Mouse (Mus musculus) cerebellum, adult 9-11 months (tissue): ENCODE results near the gene Ndufaf8.
A peak's percentile ranks its signal among the peaks of the same experiment; 100 is the strongest.

Experiments
- DNase-seq: peaks from one replicate; pipeline ENCODE4 v3.0.0; 2022

Gene Ndufaf8

DNA sequence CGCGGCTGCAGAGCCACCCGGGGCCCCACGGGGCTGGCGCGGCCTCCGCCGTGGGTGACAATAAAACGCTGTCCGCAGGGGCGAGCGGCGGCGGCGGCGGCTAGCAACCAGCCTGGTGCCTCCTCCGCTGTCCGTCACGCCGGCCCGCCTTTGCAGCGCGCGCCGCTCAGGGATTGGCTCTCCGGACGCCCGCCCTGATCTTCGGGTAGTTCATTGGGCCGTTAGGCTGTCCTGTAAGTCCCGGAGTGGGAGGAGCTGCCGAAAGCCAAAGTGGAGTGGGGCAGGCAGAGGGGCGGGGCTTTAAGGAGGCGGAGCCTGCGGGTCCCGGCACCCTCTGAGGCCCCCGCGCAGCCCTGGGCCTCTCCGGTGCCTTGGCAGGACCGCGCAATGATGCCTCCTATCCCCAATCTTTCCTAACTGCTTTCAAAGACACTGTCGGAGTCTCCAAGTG, 12.0 kb upstream of the Ndufaf8 start, which contains the start of gene Cep131:
Cep131 (minus strand) TSS at position 126 of the 451 bp plus-strand sequence.
- peak; percentile 99 for DNase-seq

DNA sequence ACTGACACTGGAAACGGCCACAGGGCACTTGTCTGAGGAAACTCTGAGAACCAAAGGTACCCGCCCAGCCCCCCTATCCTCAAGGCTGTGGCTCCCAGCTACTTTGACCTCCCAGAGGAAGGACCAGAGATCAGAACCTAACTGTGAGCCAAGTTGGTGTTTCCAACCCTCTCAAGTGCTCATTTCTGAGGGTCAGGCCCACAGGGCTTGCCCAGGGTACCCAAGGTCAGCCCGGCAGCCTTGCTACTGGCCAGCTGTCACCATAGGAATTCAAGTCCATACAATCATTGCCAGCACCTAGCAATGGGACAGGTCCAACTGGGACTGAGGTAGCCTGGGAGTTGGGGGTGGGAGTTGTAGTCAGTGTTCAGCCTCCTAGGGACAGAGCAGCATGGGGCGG, 8.1 kb upstream of the Ndufaf8 start:
- peak; percentile 40 for DNase-seq

DNA sequence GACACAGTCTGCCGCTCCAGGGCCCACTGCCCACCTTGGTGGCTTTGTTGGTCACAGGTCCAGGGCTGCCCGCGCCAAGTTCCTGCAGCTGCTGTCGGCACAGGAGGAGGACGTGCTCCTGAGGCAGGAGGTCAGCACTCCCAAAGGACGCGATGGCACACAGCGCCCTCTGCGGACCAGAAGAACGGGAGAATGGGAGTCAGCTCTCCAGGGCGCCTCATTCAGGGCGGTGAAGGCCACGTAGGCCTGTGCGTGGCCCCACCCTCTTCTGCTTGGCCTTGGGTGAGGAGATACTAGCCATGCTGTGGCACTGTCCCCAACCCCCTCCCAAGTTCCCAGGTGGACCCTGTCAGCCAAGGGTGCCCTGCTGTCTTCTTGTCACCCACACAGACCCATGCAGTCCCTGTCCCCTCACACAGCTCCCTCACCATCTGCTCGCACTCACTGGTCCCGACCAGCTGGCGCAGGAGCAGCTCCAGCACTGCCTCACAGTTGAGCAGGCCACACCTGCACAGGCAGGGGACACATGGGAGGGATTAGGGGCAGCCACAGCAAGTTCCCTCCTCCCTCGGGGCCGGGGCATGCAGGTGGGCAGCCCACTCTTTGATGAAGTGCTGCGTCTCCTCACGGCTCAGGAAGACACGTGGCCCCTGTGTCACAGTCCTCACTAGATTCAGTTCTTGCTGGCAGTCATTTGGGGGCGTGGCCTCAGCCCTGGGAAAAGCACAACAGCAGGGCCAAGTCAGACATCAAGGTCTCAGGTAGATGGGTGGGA, 5.7 kb upstream of the Ndufaf8 start:
- DNase-seq: no peak

DNA sequence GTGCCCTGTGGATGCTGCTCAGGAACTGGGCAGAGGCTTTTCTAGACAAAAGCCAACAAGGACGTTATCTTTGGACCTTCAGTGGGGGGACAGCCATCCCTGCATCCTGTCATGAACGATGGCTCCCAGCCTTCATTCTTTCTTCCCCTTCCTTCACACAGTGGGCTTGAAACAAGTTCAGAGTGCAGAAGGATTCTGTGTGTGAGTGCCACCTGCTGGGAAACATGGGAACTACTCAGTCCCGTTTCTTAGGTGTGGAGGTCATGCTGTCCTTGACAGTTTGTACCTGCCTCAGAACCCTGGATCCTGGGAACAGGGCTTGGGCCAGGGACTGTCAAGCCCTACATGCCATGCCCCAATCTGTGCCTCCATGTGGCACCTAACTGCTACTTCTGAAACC, 2.3 kb downstream of the Ndufaf8 start:
- DNase-seq: peak; percentile 73

DNA sequence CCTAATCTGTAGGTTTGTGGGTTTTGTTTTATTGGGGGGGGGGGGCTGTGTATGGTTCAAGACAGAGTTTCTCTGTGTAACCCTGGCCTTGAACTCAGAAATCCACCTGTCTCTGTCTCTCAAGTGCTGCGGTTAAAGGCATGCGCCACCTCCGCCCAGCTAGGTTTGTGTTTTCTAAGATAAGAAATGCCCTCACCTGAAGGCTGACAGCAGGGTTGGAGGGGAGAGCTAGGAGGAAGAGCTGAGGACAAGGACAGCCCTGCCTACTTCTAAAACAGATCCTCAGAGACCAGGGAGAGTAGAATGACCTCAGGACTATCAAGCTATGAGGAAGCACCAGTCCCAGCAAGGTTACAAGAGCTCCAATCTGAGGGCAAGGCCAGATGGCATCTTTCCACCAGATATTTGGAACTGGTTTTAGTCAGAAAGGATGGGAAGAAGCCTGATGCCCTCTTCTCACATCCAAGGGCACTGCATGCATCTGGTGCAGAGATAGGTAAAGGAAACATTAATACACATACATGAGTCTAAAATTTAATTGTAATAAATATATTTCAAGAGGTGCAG, 4.8 kb downstream of the Ndufaf8 start:
- no peak for DNase-seq

DNA sequence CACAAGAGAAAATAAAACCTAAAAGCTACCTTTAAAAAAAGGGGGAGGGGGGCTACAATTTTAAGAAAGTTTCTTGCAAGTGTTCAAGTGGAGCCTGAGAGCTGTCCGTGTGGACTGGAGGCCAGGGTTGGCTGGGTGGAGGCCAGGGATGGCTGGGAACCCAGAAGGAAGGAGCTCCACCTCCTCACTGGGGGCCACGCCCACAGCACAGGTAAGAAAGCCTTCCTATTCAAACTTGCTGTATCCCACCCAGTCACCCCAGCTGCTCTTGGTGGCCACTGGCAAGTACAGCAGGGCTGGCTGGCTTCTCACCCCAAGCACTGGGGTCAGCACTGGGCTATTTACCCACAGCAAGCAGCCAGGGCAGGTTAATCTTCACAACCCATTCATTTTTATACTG, 8.3 kb downstream of the Ndufaf8 start:
- DNase-seq: no peak

DNA sequence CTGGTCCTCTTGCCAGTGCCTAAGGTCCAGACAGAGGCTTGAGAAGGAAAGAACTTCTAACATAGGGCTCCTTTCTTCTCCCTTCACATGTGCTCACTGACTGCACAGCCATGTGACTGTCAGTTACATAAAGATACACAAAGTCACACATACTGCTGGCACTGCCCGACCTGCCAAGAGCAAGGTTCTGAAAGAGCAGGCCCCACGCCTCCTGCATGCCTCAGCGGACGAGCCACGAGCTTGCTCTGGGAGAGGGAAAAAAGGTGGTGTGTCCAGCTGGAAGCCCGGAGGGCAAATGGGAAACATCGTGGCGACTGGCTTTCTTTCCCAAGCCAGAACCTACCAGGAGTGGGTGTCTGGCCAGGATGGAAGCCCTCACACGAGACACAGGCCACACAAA, 9.1 kb downstream of the Ndufaf8 start:
- no peak for DNase-seq

DNA sequence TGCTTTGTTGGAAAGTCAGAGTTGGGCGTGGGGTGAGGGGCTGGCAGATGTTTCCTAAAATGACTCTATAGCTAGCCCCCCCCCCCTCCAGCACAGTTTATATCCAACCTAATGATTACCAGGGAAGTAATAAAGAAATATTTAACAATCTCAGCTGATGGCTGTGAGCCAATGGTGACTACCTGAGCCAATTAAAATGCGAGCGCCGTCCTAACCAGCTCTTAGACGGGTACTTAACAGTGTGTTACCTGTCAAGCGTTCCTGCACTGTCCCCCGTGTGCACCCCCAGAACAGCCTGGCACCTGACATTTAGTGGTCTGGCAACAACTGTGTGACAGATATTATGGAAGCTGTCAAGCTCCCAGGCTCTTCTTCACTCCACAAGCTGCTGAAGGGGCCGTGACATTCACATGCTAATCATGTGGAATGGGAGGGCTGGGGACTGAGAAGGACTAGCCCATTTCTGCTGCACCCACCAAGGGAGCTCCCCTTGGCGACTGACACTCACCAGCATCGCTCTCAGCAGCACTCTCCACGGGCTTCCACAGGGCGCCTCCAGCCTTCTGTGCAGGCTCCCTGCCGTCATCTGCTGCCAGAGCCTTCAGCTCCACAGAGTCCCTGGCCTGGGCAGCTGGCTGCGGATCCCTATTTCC, 11.0 kb downstream of the Ndufaf8 start:
- no peak for DNase-seq

DNA sequence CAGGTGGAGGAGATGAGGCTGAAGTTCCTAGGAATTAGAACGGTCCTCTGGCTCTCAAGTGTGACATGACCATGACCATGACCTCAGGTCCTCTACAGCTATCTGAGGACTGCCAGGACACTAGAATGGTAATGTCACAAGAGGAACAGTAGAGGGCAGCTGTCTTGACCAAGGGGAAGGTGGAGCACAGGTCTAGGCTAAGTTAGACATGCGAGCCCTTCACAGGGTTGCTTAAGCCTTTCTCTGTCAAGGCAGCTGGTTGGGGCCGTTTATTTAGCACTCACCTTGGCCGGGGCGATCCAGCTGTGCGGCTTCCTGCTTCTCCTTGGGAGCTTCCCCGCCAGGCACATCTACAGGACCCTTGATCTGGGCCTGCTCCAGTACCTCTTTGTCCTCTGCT, 11.8 kb downstream of the Ndufaf8 start:
- no peak for DNase-seq

DNA sequence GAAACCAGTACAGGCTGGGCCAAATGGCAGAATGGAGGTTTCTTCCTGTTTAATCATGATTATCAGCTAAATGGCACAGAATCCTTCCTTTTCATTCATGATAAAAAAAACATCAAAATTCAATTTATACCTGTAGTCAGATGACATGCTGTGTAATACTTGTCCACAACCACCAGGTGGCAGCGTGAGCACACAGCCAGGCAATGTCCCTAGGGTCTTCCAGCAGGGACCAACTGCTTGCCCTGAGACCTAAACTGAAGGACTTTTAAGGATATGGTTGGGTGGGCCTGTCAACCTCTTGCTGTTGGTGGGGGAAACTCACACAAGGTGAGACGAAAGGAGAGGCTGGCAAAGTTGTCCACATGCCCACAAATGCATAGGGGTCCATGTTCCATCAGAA, 12.3 kb downstream of the Ndufaf8 start:
- DNase-seq: peak; percentile 55

DNA sequence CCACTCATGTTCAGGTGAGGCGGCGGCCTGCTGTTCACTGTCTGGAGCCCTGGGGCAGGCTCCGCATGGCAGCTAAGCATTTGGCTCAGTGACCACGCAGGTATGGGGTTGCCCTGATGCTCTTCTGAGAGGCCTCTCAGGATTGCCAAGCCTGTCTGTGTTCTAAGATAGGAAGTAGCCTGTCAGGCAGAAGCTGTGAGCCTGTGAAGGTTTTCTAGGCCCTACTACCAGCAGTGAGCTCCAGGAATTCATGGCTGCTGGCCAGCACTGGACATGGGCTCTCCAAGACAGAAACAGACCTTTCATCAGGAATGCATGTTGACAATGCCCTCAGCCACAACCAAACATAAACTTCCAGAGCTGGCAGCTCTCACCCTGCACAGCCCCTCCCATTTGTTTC, 13.4 kb downstream of the Ndufaf8 start:
- peak; percentile 40 for DNase-seq

DNA sequence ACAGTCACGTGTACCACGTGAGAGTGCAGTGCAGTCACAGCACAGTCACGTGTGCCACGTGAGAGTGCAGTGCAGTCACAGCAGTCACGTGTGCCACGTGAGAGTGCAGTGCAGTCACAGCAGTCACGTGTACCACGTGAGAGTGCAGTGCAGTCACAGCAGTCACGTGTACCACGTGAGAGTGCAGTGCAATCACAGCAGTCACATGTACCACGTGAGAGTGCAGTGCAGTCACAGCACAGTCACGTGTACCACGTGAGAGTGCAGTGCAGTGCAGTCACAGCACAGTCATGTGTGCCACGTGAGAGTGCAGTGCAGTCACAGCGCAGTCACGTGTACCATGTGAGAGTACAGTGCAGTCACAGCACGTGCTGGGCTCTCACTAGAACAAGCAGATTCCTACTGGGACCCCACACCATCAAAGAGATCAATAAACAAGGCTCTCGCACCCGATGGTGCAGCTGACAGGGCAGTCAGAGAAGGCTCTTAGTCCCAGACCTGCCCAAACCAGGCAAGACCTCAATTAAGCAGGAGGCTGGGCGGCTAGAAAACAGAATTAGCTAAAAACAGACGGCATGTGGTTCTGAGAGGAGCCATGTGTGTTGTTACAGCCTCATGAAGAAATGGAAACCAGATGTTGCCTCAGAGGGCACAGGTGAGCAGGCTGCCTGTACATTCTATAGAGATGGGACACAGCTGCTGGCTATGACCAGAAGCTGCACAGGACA, 15.9 kb downstream of the Ndufaf8 start:
- no peak for DNase-seq

DNA sequence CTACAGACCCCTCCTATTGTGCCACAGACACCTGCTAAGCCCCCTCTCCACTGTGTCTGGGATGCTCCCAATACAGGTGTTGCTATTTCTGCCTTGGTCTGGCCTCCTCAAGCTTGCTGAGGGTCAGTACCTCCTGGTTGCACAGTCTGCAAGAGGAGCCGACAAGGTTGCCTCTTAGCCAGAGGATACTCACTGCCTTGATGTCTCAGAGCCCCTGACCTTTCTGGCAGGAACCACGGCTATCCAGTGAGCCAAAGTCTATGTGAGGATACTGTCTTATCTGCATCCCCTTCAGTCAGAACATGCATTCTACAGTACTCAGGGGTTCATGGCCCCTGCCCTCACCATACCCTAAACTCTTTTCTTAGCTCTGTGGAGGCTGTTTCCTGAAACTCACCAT, 18.9 kb downstream of the Ndufaf8 start:
- no peak for DNase-seq

DNA sequence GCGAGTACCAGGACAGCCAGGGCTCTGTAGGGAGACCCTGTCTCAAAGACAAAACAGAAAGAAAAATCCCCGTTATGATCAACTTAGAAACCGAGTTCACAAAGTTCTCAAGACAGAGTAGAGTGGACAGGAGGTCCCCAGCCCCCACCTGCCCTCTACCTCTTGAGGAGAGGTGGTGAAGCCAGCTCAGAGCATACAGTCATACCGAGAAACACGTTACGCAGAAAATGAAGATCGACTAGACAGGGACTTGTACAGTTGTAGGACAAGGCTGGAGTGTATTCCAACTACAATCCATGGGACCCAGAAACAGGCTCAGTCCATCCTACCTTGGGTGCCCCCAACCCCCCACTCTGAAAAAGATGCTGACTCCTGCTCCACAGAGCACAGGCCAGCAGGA, 20.4 kb downstream of the Ndufaf8 start:
- DNase-seq: no peak

DNA sequence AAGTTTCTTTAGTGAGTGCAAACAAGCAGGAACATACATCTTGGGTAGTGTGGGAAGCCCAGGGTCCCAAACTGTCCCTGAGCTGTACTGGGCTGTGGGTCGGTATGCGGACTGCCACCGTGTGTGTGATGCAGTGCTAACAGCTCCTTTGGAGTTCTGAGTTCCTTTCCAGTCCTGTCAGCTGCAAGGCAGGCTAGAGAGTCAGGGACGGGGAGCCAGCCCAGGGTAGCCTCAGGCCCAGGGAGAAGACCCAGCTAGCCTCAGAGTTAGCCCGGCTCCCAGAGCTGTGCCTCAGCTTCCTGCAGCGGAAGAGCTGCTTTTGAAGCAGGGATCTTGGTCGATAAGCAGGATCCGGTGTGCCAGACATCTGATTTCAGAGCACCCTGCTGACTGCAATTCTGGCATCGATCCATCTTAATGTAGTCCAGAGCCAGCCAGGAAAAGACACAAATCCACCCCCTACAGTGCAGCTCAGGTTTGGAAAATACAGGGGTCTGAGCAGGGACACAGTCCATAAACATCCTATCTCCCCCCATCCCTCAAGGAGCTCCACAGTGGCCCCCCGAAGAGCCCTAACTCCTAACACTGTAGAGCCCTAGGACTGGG, 21.3 kb downstream of the Ndufaf8 start:
- peak; percentile 59 for DNase-seq

DNA sequence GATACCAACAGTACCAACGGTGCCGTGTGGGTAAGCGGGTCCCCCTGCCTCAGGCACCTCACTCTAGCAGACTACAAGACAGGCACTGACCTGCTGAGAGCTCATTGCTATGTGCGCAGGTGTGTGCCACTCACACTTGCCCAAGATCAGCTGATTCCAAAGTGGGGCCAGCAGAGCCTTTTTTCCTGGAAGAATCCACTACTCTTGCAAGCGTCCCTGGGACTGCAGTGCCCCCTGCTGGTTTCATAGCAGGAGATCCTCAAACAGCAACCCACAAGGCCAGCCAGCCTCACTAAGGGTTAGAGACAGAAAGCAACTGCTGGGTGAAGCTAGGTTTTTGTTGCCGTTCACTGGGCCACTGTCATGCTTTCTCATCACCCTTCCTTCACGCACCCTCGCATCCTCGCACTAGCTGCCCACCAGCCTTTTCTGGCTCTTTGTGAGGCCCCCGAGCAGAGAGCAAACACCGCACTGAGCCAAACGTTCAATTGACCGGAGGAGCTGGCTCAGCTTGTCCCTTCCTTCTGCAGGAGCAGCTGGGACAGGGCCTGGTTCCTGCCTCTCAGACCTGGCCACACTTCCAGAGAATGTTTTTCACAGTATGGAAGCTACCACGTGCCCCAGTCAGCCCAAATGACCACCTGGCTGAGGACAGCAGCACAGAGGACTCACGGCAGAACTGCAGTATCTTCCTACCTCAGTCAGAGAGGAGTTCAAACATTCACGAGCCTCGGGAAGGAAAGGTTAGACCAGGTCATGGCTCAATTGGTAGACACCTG, 22.1 kb downstream of the Ndufaf8 start:
- DNase-seq: peak; percentile 87

DNA sequence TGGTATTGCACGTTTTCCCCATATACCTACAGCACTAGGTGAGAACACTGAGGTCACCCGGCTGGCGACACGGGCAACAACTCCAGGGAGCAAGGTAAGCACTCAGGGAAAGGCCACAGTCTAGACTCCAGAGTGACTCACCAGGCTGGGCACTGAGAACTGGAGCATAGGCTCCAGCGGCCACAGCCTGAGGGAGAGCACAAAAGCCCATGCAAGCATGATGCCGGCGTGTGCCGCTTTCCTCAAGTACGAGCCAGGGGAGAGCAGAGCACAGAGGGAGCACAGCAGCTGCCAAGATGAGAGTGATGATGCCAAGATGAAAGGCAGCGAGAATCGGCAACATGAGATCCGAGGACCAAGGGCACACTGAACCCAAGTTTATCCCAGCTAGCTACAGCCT, 23.4 kb downstream of the Ndufaf8 start:
- peak; percentile 51 for DNase-seq

DNA sequence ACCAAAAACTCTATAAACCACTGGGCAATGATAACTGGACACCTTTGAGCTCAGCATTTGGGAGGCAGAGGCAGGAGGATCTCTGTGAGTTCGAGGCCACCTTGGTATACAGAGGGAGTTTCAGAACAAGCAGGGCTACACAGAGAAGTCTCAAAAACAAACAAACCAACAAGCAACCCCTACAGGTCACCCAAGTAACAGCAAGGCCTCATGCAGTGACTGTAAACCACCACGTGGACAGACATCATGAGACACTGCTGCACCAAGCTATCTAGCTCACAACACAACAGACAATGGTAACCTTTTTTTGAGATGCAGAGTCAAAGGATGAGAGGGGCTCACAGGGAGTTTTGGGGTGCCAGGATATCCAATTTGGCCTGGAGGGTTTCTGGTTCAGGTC, 28.1 kb downstream of the Ndufaf8 start:
- DNase-seq: no peak

DNA sequence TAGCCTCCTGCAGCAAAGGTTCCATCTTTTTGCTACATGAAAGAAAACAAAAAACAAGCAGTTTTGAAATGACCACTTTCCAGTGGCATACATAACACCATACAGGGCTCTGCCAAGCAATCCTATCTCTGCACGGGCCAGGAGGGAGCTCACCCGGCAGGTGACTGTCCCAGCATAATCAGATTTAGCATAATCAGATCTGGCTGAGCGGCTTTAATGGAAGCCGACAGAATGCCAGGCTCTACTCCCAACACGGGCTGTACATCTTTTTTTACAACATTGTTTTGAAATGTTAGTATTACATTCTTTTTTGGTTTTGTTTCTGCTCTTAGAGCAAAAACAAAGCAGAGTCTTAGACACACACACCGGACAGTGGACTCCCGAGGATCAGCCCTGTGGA, 30.6 kb downstream of the Ndufaf8 start:
- DNase-seq: no peak

DNA sequence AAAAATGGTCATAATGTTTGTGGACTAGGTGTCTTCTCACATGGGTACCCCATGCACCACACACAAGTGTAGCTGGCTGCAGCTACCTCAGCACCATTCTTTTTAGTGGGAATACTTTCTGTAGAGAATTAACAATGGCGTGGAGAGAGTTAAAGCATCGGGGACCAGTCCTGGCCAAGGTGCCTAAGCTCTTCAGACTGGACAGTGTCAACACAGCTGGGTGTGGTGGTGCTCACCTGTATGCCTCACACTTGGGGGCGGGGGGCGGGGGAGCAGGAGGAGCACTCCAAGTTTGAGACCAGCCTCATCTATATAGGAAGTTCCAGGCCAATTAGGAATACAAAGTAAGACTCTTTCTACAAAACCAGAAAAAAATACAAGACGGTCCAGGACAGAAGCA, 35.4 kb downstream of the Ndufaf8 start:
- no peak for DNase-seq

DNA sequence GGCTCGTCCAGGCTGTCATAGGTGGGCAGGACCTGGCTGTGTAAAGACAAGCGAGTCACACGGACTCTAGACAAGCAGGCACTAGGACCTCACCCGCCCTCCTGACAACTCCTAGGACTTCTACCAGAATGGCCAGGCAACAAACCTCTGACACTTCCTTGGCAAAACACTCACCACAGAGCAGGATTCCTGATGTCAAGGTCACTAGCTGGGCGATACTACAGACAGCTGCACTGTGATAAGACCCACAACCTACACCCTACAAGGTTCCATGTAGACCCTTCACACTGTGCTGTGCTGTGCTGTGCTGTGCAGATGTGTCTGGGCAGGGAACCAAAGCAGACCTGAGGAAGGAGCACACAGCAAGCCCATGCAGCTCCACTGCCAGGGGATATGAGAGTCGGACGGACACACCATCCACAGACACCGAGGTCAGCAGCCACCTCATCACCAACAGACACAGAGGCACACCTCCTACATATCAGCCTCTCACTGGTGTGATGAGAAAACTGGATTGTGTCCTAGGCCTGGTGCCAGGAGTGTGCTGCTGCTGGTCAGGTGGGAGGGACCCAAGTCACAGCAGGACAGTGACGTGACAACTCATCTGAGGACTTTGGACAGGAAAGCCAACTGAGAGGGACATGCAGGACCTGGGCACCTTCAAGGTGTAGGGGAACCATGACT, 36.3 kb downstream of the Ndufaf8 start:
- no peak for DNase-seq

DNA sequence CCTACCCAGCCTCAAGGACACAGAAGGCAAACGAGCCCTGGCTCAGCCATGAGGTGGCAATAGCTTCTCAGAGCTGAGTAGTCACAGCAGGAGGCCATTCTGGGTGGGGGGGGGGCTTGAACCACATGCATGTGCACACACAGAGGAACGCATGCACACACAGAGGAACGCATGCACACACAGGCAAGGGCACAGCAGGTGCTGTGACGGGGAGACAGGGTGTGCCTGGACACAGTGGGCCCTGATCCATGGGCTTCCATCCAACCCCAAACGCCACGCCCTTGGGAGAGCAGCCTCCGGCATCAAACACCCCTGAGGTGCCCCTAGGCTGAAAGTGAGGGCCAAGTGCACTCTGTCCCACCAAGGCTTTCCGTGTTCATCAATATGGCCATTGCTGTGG, 37.5 kb downstream of the Ndufaf8 start:
- no peak for DNase-seq
